Mouse (Mus musculus): ENCODE results near the gene Islr2.
"Not testable (repeated sequence)": the region's sequence is repeated elsewhere in the genome, so short reads cannot be mapped to it uniquely, and the experiment has no call there.

The Islr2 gene

GRCm38 (mm10) chr9:58203516-58204447, at the start of gene Islr2, which contains the start of gene Islr:
Gene Islr2, minus strand, starts transcription at chr9:58204319.
Gene Islr, minus strand, starts transcription at chr9:58204306.
- no peak for DNase-seq (ENCODE audit: low read depth, low spot score)

GRCm38 (mm10) chr9:58253805-58254122, 49.6 kb upstream of the Islr2 start:
- DNase-seq (ENCODE audit: low read depth, low spot score), result not testable (repeated sequence)

GRCm38 (mm10) chr9:58253033-58253804, 49.1 kb upstream of the Islr2 start, which contains the start of gene Stoml1:
Gene Stoml1, plus strand, starts transcription at chr9:58253164.
- peak; percentile 92 for DNase-seq (ENCODE audit: low read depth, low spot score)

GRCm38 (mm10) chr9:58250730-58251129, 46.6 kb upstream of the Islr2 start:
- DNase-seq (ENCODE audit: low read depth, low spot score), result not testable (repeated sequence)

- DNase-seq (ENCODE audit: low read depth, low spot score), result no peak
These were observed 46.2 kb upstream of the Islr2 start for GRCm38 (mm10) chr9:58250322-58250721.

GRCm38 (mm10) chr9:58249592-58250192, 45.6 kb upstream of the Islr2 start, which contains the start of gene Pml:
Gene Pml, minus strand, starts transcription at chr9:58249786.
- no peak for DNase-seq (ENCODE audit: low read depth, low spot score)

- DNase-seq (ENCODE audit: low read depth, low spot score), result no peak
These were observed 44.8 kb upstream of the Islr2 start for GRCm38 (mm10) chr9:58248746-58249413.

GRCm38 (mm10) chr9:58247064-58247759, 43.1 kb upstream of the Islr2 start:
- peak; percentile 60 for DNase-seq (ENCODE audit: low read depth, low spot score)

- DNase-seq (ENCODE audit: low read depth, low spot score), result no peak
These were observed 42.0 kb upstream of the Islr2 start for GRCm38 (mm10) chr9:58246083-58246591.

- no peak for DNase-seq (ENCODE audit: low read depth, low spot score)
These were observed 39.6 kb upstream of the Islr2 start for GRCm38 (mm10) chr9:58243696-58244095.

GRCm38 (mm10) chr9:58242696-58243095, 38.6 kb upstream of the Islr2 start:
- DNase-seq (ENCODE audit: low read depth, low spot score), result peak; percentile 73

GRCm38 (mm10) chr9:58241780-58242485, 37.8 kb upstream of the Islr2 start:
- no peak for DNase-seq (ENCODE audit: low read depth, low spot score)

- no peak for DNase-seq (ENCODE audit: low read depth, low spot score)
These were observed 30.4 kb upstream of the Islr2 start for GRCm38 (mm10) chr9:58234502-58235015.

GRCm38 (mm10) chr9:58232374-58232773, 28.3 kb upstream of the Islr2 start:
- no peak for DNase-seq (ENCODE audit: low read depth, low spot score)

- DNase-seq (ENCODE audit: low read depth, low spot score), result no peak
These were observed 27.6 kb upstream of the Islr2 start for GRCm38 (mm10) chr9:58231746-58232145.

- no peak for DNase-seq (ENCODE audit: low read depth, low spot score)
These were observed 24.8 kb upstream of the Islr2 start for GRCm38 (mm10) chr9:58228777-58229466.

GRCm38 (mm10) chr9:58225915-58226913, 22.1 kb upstream of the Islr2 start:
- DNase-seq (ENCODE audit: low read depth, low spot score), result no peak

- DNase-seq (ENCODE audit: low read depth, low spot score), result no peak
These were observed 20.2 kb upstream of the Islr2 start for GRCm38 (mm10) chr9:58224356-58224755.
